Mouse (Mus musculus) myocyte (in vitro differentiated cells): ENCODE measurements at regions not wholly inside any gene's neighbourhood (a gene's known extent, or its start where the extent isn't known, plus 50 kb on each side); places are given as distances from the start of the nearest gene placed in this dataset.

Experiments
- E2F4 ChIP-seq: IDR thresholded peaks from one replicate; pipeline ENCODE4 v1.6.1; 2011; ENCODE audit warnings: mild to moderate bottlenecking, control low read depth, moderate library complexity; ENCODE audit not compliant: insufficient read depth
- MAX ChIP-seq: IDR thresholded peaks from one replicate; pipeline ENCODE4 v1.6.1; 2011; ENCODE audit warnings: low read depth, mild to moderate bottlenecking, control low read depth
- MYOD1 ChIP-seq, 3 experiments: IDR thresholded peaks; one replicate each; pipeline ENCODE4 v1.6.1; 2011; ENCODE audit warnings: control low read depth in 2 of 3, low read depth in 2 of 3, mild to moderate bottlenecking in 2 of 3, moderate library complexity in 1 of 3; ENCODE audit not compliant: insufficient read length in 2 of 3, control insufficient read depth in 1 of 3
- MYOG ChIP-seq, 3 experiments: IDR thresholded peaks; one replicate each; pipeline ENCODE4 v1.6.1; 2011; ENCODE audit warnings: control low read depth in 2 of 3, low read depth in 2 of 3, mild to moderate bottlenecking in 2 of 3; ENCODE audit not compliant: insufficient read length in 2 of 3, control insufficient read depth in 1 of 3, insufficient read depth in 1 of 3
- POLR2A ChIP-seq: IDR thresholded peaks from one replicate; pipeline ENCODE4 v1.6.1; 2011; ENCODE audit warnings: low read depth, mild to moderate bottlenecking, control low read depth, moderate library complexity; ENCODE audit not compliant: insufficient read length
- POLR2AphosphoS2 ChIP-seq: IDR thresholded peaks from one replicate; pipeline ENCODE4 v1.6.1; 2011; ENCODE audit warnings: low read depth, control low read depth; ENCODE audit not compliant: insufficient read length
- SRF ChIP-seq: IDR thresholded peaks from one replicate; pipeline ENCODE4 v1.6.1; 2011; ENCODE audit warnings: low read depth; ENCODE audit not compliant: control insufficient read depth, insufficient read length
- TCF12 ChIP-seq: IDR thresholded peaks from one replicate; pipeline ENCODE4 v1.6.1; 2011; ENCODE audit warnings: mild to moderate bottlenecking, control low read depth; ENCODE audit not compliant: poor library complexity, insufficient read depth, severe bottlenecking
- TCF3 ChIP-seq: IDR thresholded peaks from one replicate; pipeline ENCODE4 v1.6.1; 2011; ENCODE audit warnings: low read depth, control low read depth; ENCODE audit not compliant: insufficient read length
- USF1 ChIP-seq: IDR thresholded peaks from one replicate; pipeline ENCODE4 v1.6.1; 2011; ENCODE audit warnings: low read depth, mild to moderate bottlenecking, control low read depth, moderate library complexity

DNA sequence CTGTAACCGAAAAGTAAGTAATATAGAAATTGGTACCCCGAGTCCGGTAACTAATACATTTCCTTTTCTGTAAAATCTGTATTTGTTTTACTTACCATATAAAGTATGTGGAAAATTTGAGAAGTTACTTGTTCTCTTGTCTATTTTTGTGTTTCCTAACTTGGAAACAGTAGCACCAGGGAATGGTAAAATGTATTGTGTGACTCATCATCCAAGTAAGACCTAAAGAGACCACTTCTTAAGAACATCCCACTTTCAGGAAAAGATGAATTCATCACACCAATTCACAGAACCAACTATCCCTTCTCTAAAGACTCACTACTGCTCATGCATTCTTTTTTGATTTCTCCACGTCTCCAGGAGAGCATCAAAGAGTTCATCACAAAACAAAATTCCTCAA, 457.6 kb upstream of the Htr2a start:
- TF ChIP-seq POLR2A (no peak), POLR2AphosphoS2 (no peak), MYOD1 (IDR thresholded peaks at IDR 0.05; ENCODE audit: control insufficient read depth in 1 of 3, insufficient read length in 2 of 3, low read depth in 2 of 3) (no peak), TCF12 (no peak), E2F4 (no peak), TCF3 (no peak), MAX (no peak), USF1 (no peak), MYOG (IDR thresholded peaks at IDR 0.05; ENCODE audit: control insufficient read depth in 1 of 3, insufficient read depth in 1 of 3, insufficient read length in 2 of 3, low read depth in 2 of 3) (no peak), SRF (no peak)
